Mouse (Mus musculus): ENCODE measurements around the gene 2610528J11Rik. TPM values are rescaled to one million over a fixed set of nuclear protein-coding genes. Genes with fewer than 3 reads are reported as not detected.

The 2610528J11Rik gene
- polyA plus RNA-seq, 1 experiment: not detected

- Histone ChIP-seq H3K27ac (ENCODE audit: insufficient read depth, low read depth, low read length) (no peak overlapping the region), H3K4me3 (ENCODE audit: insufficient read depth, low read length) (no peak overlapping the region), H3K4me1 (ENCODE audit: control insufficient read depth, insufficient read depth, low read length) (no peaks in the 10 kb centered on the region)
- no peak for TF ChIP-seq POLR2A (IDR thresholded peaks at IDR 0.05; ENCODE audit: borderline replicate concordance, low read depth, low read length)
- no peak for TF ChIP-seq CTCF (IDR thresholded peaks at IDR 0.05; ENCODE audit: low read depth, low read length)
Observed at GRCm38 (mm10) chr4:118517497-118518146, 9.2 kb upstream of the 2610528J11Rik start.

DNA sequence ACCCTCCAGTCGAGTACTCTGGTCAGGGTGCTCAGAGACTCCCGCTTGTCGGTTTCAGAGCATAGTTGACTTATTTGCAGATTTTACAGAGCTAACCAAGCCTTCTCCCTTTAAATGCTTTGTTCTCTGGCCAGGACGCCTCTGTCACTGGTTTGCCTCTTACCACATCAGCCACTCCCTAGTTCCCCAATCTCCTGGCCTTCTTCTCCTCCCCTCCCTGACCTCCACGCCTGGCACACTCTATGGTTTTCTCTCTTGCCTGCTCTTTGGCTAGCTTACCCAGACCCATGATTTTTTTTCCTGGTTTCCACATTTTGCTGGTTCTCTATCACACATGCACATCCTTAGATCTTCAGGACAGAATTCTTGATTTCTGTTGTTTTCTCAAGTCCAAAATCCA is 8.6 kb upstream of the 2610528J11Rik start:
- no peak for TF ChIP-seq CTCF (IDR thresholded peaks at IDR 0.05; ENCODE audit: low read depth, low read length)
- TF ChIP-seq POLR2A (IDR thresholded peaks at IDR 0.05; ENCODE audit: borderline replicate concordance, low read depth, low read length): no peak
- Histone ChIP-seq H3K27ac (ENCODE audit: insufficient read depth, low read depth, low read length) (no peak overlapping the region), H3K4me1 (ENCODE audit: control insufficient read depth, insufficient read depth, low read length) (no peaks in the 10 kb centered on the region), H3K4me3 (ENCODE audit: insufficient read depth, low read length) (no peak overlapping the region)

GRCm38 (mm10) chr4:118522248-118522647 is 4.6 kb upstream of the 2610528J11Rik start:
- Histone ChIP-seq H3K27ac (ENCODE audit: insufficient read depth, low read depth, low read length) (no peak overlapping the region), H3K4me1 (ENCODE audit: control insufficient read depth, insufficient read depth, low read length) (no peaks in the 10 kb centered on the region), H3K4me3 (ENCODE audit: insufficient read depth, low read length) (no peak overlapping the region)
- TF ChIP-seq CTCF (IDR thresholded peaks at IDR 0.05; ENCODE audit: low read depth, low read length): no peak
- no peak for TF ChIP-seq POLR2A (IDR thresholded peaks at IDR 0.05; ENCODE audit: borderline replicate concordance, low read depth, low read length)

DNA sequence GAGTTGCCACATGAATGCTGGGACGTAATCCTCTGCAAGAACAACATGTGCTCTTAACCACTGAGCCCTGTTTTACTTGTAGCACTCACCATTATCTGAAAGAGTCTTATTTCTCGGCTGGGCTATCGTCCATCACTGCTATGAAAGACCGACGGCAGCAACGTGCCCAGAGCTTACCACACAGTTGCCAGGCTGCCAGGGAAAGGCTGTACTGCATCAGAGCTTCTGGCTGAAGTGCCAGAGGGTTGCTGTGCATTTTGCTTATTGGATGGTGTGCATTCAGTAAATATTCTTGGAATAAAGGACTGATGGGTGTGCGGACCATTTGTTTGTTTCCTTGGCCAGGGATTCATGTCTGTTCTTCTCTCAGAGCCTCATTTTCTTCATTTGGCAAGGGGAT is 2.8 kb upstream of the 2610528J11Rik start:
- TF ChIP-seq POLR2A (IDR thresholded peaks at IDR 0.05; ENCODE audit: borderline replicate concordance, low read depth, low read length) (no peak), CTCF (IDR thresholded peaks at IDR 0.05; ENCODE audit: low read depth, low read length) (no peak)
- Histone ChIP-seq H3K4me3 (ENCODE audit: insufficient read depth, low read length) (no peak overlapping the region), H3K4me1 (ENCODE audit: control insufficient read depth, insufficient read depth, low read length) (no peaks in the 10 kb centered on the region), H3K27ac (ENCODE audit: insufficient read depth, low read depth, low read length) (no peak overlapping the region)

- TF ChIP-seq CTCF (IDR thresholded peaks at IDR 0.05; ENCODE audit: low read depth, low read length) (no peak), POLR2A (IDR thresholded peaks at IDR 0.05; ENCODE audit: borderline replicate concordance, low read depth, low read length) (no peak)
- no peak overlapping the region for H3K4me3 ChIP-seq (ENCODE audit: insufficient read depth, low read length)
- no peak overlapping the region for H3K27ac ChIP-seq (ENCODE audit: insufficient read depth, low read depth, low read length)
- no peaks in the 10 kb centered on the region for H3K4me1 ChIP-seq (ENCODE audit: control insufficient read depth, insufficient read depth, low read length)
Observed at GRCm38 (mm10) chr4:118525779-118526178, 1.0 kb upstream of the 2610528J11Rik start.

DNA sequence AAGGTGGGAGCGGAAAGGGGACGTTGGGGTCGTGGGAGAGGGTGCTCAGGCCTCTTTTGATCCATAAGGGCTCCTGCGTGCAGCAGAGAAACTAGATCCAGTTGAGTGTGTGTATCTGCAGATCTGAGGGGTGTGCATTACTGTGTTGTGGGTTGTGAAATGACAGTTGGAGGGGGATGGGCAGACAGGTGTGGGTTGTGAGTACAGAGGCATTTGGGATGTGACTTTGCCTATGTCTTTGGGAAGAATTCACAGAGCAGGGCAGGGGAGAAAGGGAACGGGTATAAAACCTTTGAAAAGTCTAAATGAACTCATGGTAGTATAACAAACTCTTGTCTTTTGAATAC is 509 bp downstream of the 2610528J11Rik start:
- H3K4me3 ChIP-seq (ENCODE audit: insufficient read depth, low read length): no peak overlapping the region
- H3K4me1 ChIP-seq (ENCODE audit: control insufficient read depth, insufficient read depth, low read length): no peaks in the 10 kb centered on the region
- H3K27ac ChIP-seq (ENCODE audit: insufficient read depth, low read depth, low read length): no peak overlapping the region
- TF ChIP-seq CTCF (IDR thresholded peaks at IDR 0.05; ENCODE audit: low read depth, low read length) (no peak), POLR2A (IDR thresholded peaks at IDR 0.05; ENCODE audit: borderline replicate concordance, low read depth, low read length) (no peak)

- TF ChIP-seq CTCF (IDR thresholded peaks at IDR 0.05; ENCODE audit: low read depth, low read length) (no peak), POLR2A (IDR thresholded peaks at IDR 0.05; ENCODE audit: borderline replicate concordance, low read depth, low read length) (no peak)
- Histone ChIP-seq H3K4me1 (ENCODE audit: control insufficient read depth, insufficient read depth, low read length) (no peaks in the 10 kb centered on the region), H3K4me3 (ENCODE audit: insufficient read depth, low read length) (no peak overlapping the region), H3K27ac (ENCODE audit: insufficient read depth, low read depth, low read length) (no peak overlapping the region)
Observed at GRCm38 (mm10) chr4:118527720-118528119, 921 bp downstream of the 2610528J11Rik start.

DNA sequence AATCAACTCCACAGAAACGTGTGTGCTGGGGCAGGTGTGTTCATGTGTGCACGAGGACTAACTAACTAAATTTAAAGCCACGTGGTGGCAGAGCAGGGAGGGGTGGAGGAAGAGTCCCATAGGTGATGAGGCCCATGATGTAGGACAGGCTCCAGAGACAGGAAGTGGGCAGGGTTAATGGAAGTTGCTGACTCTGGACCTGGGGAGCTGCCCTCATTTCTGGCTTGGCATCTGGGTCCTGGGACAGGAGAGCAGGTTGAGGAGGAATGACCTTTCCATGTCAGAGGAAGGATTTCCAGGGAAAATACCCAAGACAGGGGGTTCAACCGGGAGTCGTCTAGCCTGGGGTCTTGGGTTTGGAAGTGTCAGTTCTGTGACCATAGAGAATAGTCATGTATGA is 5.9 kb downstream of the 2610528J11Rik start:
- Histone ChIP-seq H3K27ac (ENCODE audit: insufficient read depth, low read depth, low read length) (no peak overlapping the region), H3K4me3 (ENCODE audit: insufficient read depth, low read length) (no peak overlapping the region), H3K4me1 (ENCODE audit: control insufficient read depth, insufficient read depth, low read length) (no peaks in the 10 kb centered on the region)
- TF ChIP-seq POLR2A (IDR thresholded peaks at IDR 0.05; ENCODE audit: borderline replicate concordance, low read depth, low read length) (no peak), CTCF (IDR thresholded peaks at IDR 0.05; ENCODE audit: low read depth, low read length) (no peak)

- Histone ChIP-seq H3K4me1 (ENCODE audit: control insufficient read depth, insufficient read depth, low read length) (no peaks in the 10 kb centered on the region), H3K4me3 (ENCODE audit: insufficient read depth, low read length) (no peak overlapping the region), H3K27ac (ENCODE audit: insufficient read depth, low read depth, low read length) (no peak overlapping the region)
- TF ChIP-seq POLR2A (IDR thresholded peaks at IDR 0.05; ENCODE audit: borderline replicate concordance, low read depth, low read length): no peak
- TF ChIP-seq CTCF (IDR thresholded peaks at IDR 0.05; ENCODE audit: low read depth, low read length): no peak
Observed at GRCm38 (mm10) chr4:118533156-118533555, 6.4 kb downstream of the 2610528J11Rik start.

DNA sequence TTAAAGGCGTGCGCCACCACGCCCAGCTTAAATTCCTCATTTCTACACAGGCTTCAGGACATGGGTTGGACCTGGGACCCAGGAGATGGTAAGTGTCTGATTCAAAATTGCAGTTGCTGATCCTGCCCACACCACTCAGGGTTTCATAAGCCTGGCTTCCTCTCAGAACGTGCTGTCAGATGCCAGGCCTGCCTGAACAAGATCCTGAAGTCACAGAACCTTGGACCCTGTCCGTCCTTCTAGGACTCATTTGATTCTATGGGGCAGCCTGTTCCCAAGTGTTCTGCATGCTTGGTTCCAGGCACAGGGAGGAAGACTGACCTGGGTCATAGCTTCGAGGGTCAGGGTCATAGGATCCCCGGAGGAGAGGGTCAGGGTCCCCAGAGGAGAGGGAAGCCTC is 6.8 kb downstream of the 2610528J11Rik start:
- Histone ChIP-seq H3K4me3 (ENCODE audit: insufficient read depth, low read length) (no peak overlapping the region), H3K27ac (ENCODE audit: insufficient read depth, low read depth, low read length) (no peak overlapping the region), H3K4me1 (ENCODE audit: control insufficient read depth, insufficient read depth, low read length) (no peaks in the 10 kb centered on the region)
- no peak for TF ChIP-seq CTCF (IDR thresholded peaks at IDR 0.05; ENCODE audit: low read depth, low read length)
- no peak for TF ChIP-seq POLR2A (IDR thresholded peaks at IDR 0.05; ENCODE audit: borderline replicate concordance, low read depth, low read length)

DNA sequence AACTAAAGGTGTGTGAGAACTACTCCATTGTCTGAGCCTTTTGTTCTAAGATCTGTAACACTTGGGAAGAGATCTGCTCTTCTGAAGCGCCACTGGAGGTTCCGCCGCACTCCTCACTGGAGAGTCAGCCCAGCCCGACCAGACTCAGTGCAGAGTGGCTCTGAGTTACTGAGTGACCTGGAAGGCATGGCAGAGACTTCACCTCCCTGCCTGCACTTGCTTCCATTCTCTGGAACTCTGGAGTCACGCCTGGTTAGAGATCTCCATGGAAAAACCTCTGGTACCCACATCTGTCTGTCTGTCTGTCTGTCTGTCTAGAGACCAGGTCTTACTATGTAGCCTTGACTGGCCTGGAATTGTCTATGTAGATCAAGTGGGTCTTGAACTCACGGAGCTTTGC is 8.8 kb downstream of the 2610528J11Rik start:
- Histone ChIP-seq H3K4me1 (ENCODE audit: control insufficient read depth, insufficient read depth, low read length) (no peaks in the 10 kb centered on the region), H3K27ac (ENCODE audit: insufficient read depth, low read depth, low read length) (no peak overlapping the region), H3K4me3 (ENCODE audit: insufficient read depth, low read length) (no peak overlapping the region)
- TF ChIP-seq POLR2A (IDR thresholded peaks at IDR 0.05; ENCODE audit: borderline replicate concordance, low read depth, low read length) (no peak), CTCF (IDR thresholded peaks at IDR 0.05; ENCODE audit: low read depth, low read length) (no peak)

All from bone marrow macrophage, adult 2 months (primary cell).